Mouse (Mus musculus) lung, postnatal 0 days (tissue): ENCODE results near the gene Styx. TPM values are rescaled to one million over a fixed set of nuclear protein-coding genes. Genes with fewer than 3 reads are reported as not detected.

Experiments used
- ATAC-seq: fragments of 200-750 bp; cut with Nextera tagmentation; 2 replicates; pipeline ENCODE4 v1.8.0; 2017; ENCODE audit warnings: moderate library complexity
- DNase-seq: peaks from one replicate; pipeline ENCODE4 v3.0.0-alpha.2; 2016; ENCODE audit warnings: low spot score
- H3K27ac ChIP-seq: fragments of 300-500 bp; sonication (generic); 2 replicates; pipeline ENCODE4 v1.5.1; 2014; ENCODE audit warnings: antibody characterized with exemption, mild to moderate bottlenecking, low read length, mixed read lengths
- H3K27me3 ChIP-seq: fragments of 300-500 bp; sonication (generic); replicated peaks from 2 replicates; pipeline ENCODE4 v1.6.1; 2014; ENCODE audit warnings: low read length, mixed read lengths; ENCODE audit not compliant: insufficient read depth
- H3K36me3 ChIP-seq: fragments of 300-500 bp; sonication (generic); 2 replicates; pipeline ENCODE4 v1.6.1; 2014; ENCODE audit warnings: low read length, mixed read lengths; ENCODE audit not compliant: insufficient read depth
- H3K4me1 ChIP-seq: fragments of 300-500 bp; sonication (generic); 2 replicates; pipeline ENCODE4 v1.6.1; 2014; ENCODE audit warnings: antibody characterized with exemption, low read depth, low read length, mixed read lengths; ENCODE audit not compliant: insufficient read depth
- H3K4me2 ChIP-seq: fragments of 300-500 bp; sonication (generic); replicated peaks from 2 replicates; pipeline ENCODE4 v1.6.1; 2014; ENCODE audit warnings: low read depth, mild to moderate bottlenecking, low read length, moderate library complexity, mixed read lengths
- H3K4me3 ChIP-seq: fragments of 300-500 bp; sonication (generic); 2 replicates; pipeline ENCODE4 v1.5.1; 2014; ENCODE audit warnings: low read depth, low read length
- H3K9ac ChIP-seq: fragments of 300-500 bp; sonication (generic); replicated peaks from 2 replicates; pipeline ENCODE4 v1.6.1; 2014; ENCODE audit warnings: low read depth, mild to moderate bottlenecking
- H3K9me3 ChIP-seq: fragments of 300-500 bp; sonication (generic); 2 replicates; pipeline ENCODE4 v1.6.1; 2016; ENCODE audit warnings: low read length, mixed read lengths
- CTCF ChIP-seq: IDR thresholded peaks from 2 replicates; pipeline ENCODE4 v1.5.1; 2016; ENCODE audit warnings: antibody characterized with exemption, mild to moderate bottlenecking
- EP300 ChIP-seq: IDR thresholded peaks from 2 replicates; pipeline ENCODE4 v1.6.1; 2016; ENCODE audit warnings: antibody characterized with exemption, mild to moderate bottlenecking, control low read depth
- WGBS: fragments of 180-500 bp; shearing (Covaris S2); extraction: QIAGEN DNeasy Blood & Tissue Kit; methylation state at CpG from one replicate; pipeline ENCODE4 v1.1.7; 2014; 5-methylcytosine and 5-hydroxymethylcytosine counted together
- polyA plus RNA-seq: library from polyadenylated mRNA; unstranded; fragments of >200 nt; fragmentation: Nextera tagmentation; extraction: Ambion mirVana; gene quantifications from 2 replicates; pipeline ENCODE4 v1.2.1, GENCODE M21; 2015

Styx gene
- polyA plus RNA-seq, 1 experiment from 2014 or later: 75.1 TPM

GRCm38 (mm10) chr14:45430066-45430842 is 79.4 kb downstream of the Styx start:
- no peak overlapping the region for H3K4me3 ChIP-seq
- no peak overlapping the region for H3K9ac ChIP-seq
- DNase-seq (no peak), ATAC-seq (no peak)
- peaks cover 4% of the 10 kb centered on the region; the same call in 1 of the 2 replicates for H3K9me3 ChIP-seq
- no peaks in the 10 kb centered on the region for H3K27me3 ChIP-seq
- no peak overlapping the region for H3K27ac ChIP-seq
- 87% methylated on average over 13 of the region's 13 CpGs for WGBS
- H3K4me2 ChIP-seq: no peak overlapping the region
- H3K36me3 ChIP-seq: no peaks in the 10 kb centered on the region
- TF ChIP-seq CTCF (no peak), EP300 (no peak)
- no peaks in the 10 kb centered on the region for H3K4me1 ChIP-seq

GRCm38 (mm10) chr14:45432003-45432402 is 81.1 kb downstream of the Styx start:
- ATAC-seq: no peak
- Histone ChIP-seq H3K4me2 (no peak overlapping the region), H3K27ac (no peak overlapping the region), H3K9ac (no peak overlapping the region), H3K36me3 (no peaks in the 10 kb centered on the region), H3K9me3 (no peaks in the 10 kb centered on the region), H3K4me1 (no peaks in the 10 kb centered on the region), H3K4me3 (no peak overlapping the region), H3K27me3 (no peaks in the 10 kb centered on the region)
- peak; percentile 67 for TF ChIP-seq CTCF
- no peak for TF ChIP-seq EP300
- 71% methylated on average over 4 of the region's 4 CpGs for WGBS
- no peak for DNase-seq

GRCm38 (mm10) chr14:45434220-45434619 is 83.3 kb downstream of the Styx start:
- TF ChIP-seq CTCF (peak; percentile 61), EP300 (no peak)

GRCm38 (mm10) chr14:45438250-45438930 is 87.5 kb downstream of the Styx start:
- H3K4me2 ChIP-seq: no peak overlapping the region
- H3K36me3 ChIP-seq: no peaks in the 10 kb centered on the region
- H3K9me3 ChIP-seq: no peaks in the 10 kb centered on the region
- TF ChIP-seq EP300 (no peak), CTCF (no peak)
- no peaks in the 10 kb centered on the region for H3K27me3 ChIP-seq
- DNase-seq (no peak), ATAC-seq (no peak)
- H3K27ac ChIP-seq: no peak overlapping the region
- H3K9ac ChIP-seq: no peak overlapping the region
- 61% methylated on average over 19 of the region's 19 CpGs for WGBS
- no peak overlapping the region for H3K4me3 ChIP-seq
- no peaks in the 10 kb centered on the region; the same call in 1 of the 2 replicates for H3K4me1 ChIP-seq

More at GRCm38 (mm10) chr14:45434220-45434619, 83.3 kb downstream of the Styx start:
- no peak overlapping the region for H3K4me3 ChIP-seq
- H3K27me3 ChIP-seq: no peaks in the 10 kb centered on the region
- ATAC-seq (no peak), DNase-seq (no peak)
- no peak overlapping the region for H3K27ac ChIP-seq
- no peaks in the 10 kb centered on the region for H3K36me3 ChIP-seq
- 76% methylated on average over 6 of the region's 6 CpGs for WGBS
- no peaks in the 10 kb centered on the region for H3K9me3 ChIP-seq
- H3K4me1 ChIP-seq: no peaks in the 10 kb centered on the region
- no peak overlapping the region for H3K9ac ChIP-seq
- no peak overlapping the region for H3K4me2 ChIP-seq

GRCm38 (mm10) chr14:45438931-45439275 is 88.0 kb downstream of the Styx start:
- H3K36me3 ChIP-seq: no peaks in the 10 kb centered on the region
- H3K4me3 ChIP-seq: no peak overlapping the region
- DNase-seq: no peak
- H3K4me1 ChIP-seq: no peaks in the 10 kb centered on the region; the same call in 1 of the 2 replicates
- WGBS: 96% methylated on average over 1 of the region's 2 CpGs
- no peak for ATAC-seq
- H3K27ac ChIP-seq: no peak overlapping the region
- no peak overlapping the region for H3K9ac ChIP-seq
- H3K4me2 ChIP-seq: no peak overlapping the region
- H3K27me3 ChIP-seq: no peaks in the 10 kb centered on the region
- TF ChIP-seq EP300 (no peak), CTCF (no peak)
- H3K9me3 ChIP-seq: no peaks in the 10 kb centered on the region

GRCm38 (mm10) chr14:45439387-45439786 is 88.5 kb downstream of the Styx start:
- no peaks in the 10 kb centered on the region for H3K27me3 ChIP-seq
- WGBS: 75% methylated on average over 9 of the region's 9 CpGs
- ATAC-seq (no peak), DNase-seq (no peak)
- no peaks in the 10 kb centered on the region; the same call in 1 of the 2 replicates for H3K4me1 ChIP-seq
- no peaks in the 10 kb centered on the region for H3K9me3 ChIP-seq
- no peak overlapping the region for H3K4me3 ChIP-seq
- no peak overlapping the region for H3K9ac ChIP-seq
- H3K36me3 ChIP-seq: no peaks in the 10 kb centered on the region
- TF ChIP-seq EP300 (no peak), CTCF (no peak)
- H3K27ac ChIP-seq: no peak overlapping the region
- no peak overlapping the region for H3K4me2 ChIP-seq
